Mouse (Mus musculus) common myeloid progenitor, adult 5-6 weeks (primary cell): ENCODE measurements around the gene Efhc1. TPM values are rescaled to one million over a fixed set of nuclear protein-coding genes. Genes with fewer than 3 reads are reported as not detected.
A peak's percentile ranks its signal among the peaks of the same experiment; 100 is the strongest.
"Not testable (repeated sequence)": the region's sequence is repeated elsewhere in the genome, so short reads cannot be mapped to it uniquely, and the experiment has no call there.

ENCODE experiments used
- ATAC-seq: replicated peaks from 2 replicates; pipeline ENCODE4 v1.8.0; 2016; ENCODE audit warnings: low read depth, mild to moderate bottlenecking, moderate TSS enrichment, inconsistent platforms; ENCODE audit not compliant: poor library complexity, severe bottlenecking
- total RNA-seq: library from RNA; stranded (forward); fragments of 200-1000, 187-1606 nt; gene quantifications from 2 replicates; pipeline ENCODE4 v1.2.3, GENCODE M21; 2017

Efhc1 gene
- total RNA-seq: 0.73 TPM in 1 of 2 replicates, not detected in the other

DNA sequence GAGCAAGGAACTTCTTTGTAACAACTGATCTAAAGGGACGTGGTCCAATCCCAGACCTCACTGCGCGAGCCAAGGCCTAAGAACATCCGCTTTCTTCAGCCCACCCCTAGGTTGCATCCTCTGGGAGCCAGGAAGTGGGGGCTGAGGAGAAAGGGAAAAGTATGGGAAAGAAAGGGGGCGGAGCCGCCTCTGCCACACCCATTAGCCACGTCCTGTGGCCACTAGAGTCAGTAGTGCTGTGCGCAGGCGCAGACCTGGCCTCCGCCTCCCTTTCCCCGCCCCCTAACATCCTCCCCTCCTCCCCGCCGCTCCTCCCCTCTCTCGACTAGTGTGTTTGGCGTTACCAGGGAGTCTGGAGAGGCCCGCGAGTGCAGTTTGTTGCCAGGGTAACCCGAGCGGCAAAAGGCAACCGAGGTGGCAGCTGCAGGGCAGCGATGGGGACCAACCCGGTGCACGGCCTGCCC is at the start of gene Efhc1:
TSS of gene Efhc1 (plus strand) at position 327 of the 464 bp plus-strand sequence.
- ATAC-seq: peak; percentile 96

GRCm38 (mm10) chr1:20905501-20906127 is 45.8 kb upstream of the Efhc1 start:
- ATAC-seq: no peak

- no peak for ATAC-seq
These were observed 45.3 kb upstream of the Efhc1 start for GRCm38 (mm10) chr1:20906128-20906515.

DNA sequence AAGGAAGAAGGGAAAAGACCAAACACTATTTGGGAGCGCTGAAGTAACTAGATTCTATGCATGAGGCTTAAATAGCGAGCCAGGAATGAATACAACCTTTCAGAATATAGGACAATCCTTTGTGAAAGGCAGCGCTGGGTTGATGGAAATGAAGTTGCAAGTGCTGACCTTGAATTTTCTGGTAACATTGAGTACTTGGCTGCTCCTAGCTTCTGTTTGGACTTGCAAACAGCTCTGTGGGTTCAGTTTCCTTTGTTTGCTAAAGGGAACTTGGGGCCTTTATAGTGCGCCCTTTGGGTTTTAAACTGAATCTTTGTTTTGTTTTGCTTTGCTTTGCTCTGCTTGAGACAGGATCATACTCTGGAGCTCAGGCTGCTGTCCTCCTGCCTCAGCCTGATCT is 42.9 kb upstream of the Efhc1 start:
- ATAC-seq: no peak

DNA sequence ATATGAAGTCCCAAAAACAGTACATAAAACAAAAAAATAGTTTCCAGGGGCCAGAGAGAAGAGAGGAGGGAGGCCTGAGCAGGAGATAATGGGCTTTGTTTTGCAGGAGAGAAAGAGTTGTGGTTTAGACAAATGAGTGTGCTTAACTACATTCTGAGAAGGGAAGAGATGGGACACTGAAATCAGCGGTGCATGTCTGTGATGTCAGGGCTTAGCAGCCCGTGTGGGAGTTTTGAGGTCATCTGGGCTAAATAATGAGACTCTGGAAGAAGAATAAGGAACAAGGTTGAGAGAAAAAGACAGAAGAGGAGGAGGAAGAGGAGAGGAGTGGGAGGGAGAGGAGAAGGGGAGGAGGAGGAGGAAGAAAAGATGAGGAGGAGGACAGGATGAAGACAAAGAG is 39.3 kb upstream of the Efhc1 start:
- peak; percentile 50 for ATAC-seq

DNA sequence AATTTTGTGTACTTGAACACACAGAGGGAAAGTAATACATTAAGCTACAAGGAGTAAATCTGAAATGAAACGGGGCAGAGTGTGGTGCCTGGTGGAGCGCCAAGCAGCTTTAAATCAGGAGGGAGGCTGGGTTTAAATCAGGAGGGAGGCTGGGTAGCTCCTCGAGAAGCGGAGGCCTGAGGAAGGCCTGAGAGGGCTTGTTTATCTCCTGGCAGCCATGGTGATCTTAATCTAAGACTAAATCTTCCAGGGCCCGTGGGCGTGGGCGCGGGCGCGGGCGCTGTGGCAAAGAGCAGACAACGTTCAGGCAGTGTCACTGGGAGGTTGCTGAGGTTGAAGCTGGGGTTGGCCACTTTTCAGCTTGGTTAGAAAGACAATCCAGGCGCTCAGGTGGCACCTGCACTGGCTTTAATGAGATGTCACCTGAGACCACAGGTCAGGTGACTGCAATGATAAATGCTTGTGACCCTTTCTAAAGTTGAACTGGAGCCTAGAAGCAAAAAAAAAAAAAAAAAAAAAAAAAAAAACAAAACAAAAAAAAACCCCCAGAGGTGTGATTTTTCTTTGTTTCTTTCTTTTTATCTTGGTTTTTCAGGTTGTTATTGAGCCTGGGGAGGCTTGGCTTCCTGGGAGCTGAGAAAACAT is 38.8 kb upstream of the Efhc1 start:
- ATAC-seq: peak; percentile 78

GRCm38 (mm10) chr1:20914769-20915168 is 36.7 kb upstream of the Efhc1 start:
- no peak for ATAC-seq

DNA sequence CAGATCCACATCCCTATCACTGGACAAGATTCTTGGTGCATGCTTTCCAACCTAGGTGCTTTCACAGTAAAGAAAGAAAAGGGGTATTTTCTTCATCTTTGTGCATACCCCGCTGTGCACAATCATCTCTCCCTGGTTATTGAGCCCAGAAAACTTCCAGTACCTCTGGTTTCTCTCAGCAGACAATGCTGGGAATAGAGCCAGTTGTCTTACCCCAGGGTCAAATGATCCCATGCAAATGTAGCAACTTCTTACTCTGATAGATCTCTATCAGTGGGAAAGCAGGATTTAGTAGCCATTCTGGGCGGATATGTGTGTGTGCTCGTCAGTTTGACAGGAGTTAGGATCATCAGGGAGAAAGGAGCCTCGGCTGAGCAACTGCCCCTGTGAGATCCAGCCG is 35.8 kb upstream of the Efhc1 start:
- ATAC-seq: no peak

- ATAC-seq: no peak
These were observed 33.9 kb upstream of the Efhc1 start for GRCm38 (mm10) chr1:20917496-20918050.

DNA sequence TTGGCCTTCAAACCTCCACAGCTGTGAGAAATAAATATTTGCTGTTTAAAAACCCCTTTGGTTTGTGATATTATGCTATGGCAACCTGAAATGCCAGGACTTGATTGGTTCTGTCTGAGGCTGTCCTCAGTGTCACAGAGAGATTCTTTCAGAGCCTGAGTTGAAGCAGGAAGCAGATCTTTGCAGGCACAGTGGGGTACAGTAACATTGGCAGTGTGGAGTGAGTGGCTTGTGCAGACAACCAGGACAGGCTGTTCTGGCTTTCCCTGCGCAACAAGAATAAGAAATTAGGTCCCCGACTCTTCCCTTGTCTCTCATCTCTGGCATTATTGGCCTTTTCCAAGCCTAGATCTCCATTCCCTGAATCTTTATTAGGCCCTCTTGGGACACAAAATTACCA is 31.7 kb upstream of the Efhc1 start:
- no peak for ATAC-seq

GRCm38 (mm10) chr1:20921081-20921528 is 30.3 kb upstream of the Efhc1 start:
- no peak for ATAC-seq

- ATAC-seq: peak; percentile 48; the same call in 1 of the 2 replicates
These were observed 28.6 kb upstream of the Efhc1 start for GRCm38 (mm10) chr1:20922612-20923399.

- ATAC-seq: not testable (repeated sequence)
These were observed 26.1 kb upstream of the Efhc1 start for GRCm38 (mm10) chr1:20925324-20925723.

- no peak; the same call in 1 of the 2 replicates for ATAC-seq
These were observed 25.5 kb upstream of the Efhc1 start for GRCm38 (mm10) chr1:20925926-20926325.

DNA sequence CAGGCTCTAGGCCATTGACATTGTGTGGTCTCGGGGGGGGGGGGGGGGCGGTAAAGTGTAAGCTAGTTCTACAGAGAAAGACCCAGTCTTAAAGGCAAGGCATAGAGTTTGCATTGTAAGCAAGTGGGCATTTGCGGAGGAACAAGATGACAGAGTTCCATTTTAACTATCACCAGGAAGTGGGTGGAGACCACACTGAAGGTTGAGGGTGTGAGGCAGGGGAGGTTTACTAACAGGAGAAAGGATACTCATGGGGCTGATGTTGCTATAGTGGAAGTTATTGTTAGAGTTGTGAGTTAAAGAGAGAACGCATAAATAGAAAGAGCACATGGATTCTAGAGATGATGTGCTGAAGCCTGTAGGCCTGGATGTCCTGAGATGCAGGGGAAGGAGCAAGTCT is 25.1 kb upstream of the Efhc1 start:
- ATAC-seq: peak; percentile 30; the same call in 1 of the 2 replicates

DNA sequence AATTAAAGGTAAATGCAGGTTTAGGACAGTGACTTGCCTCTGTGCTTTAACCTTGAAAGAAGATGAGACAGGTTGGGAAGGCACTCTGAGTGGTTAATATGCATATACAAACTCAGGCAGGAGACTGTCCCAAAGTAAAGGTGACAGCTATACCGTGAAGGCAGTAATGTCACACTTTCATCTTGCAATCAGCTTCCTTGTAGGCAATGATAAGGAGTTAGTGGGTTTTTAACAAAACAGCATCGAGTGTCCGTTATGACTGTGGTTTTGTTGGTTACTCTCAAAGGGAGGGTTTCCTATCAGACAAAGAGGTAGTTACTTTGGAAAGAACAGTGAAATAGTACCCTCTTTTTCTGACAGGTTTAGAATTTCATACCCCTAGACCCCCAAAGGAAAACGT is 22.9 kb upstream of the Efhc1 start:
- peak; percentile 65 for ATAC-seq

- peak; percentile 91 for ATAC-seq
These were observed 18.0 kb upstream of the Efhc1 start for GRCm38 (mm10) chr1:20933457-20933856.

DNA sequence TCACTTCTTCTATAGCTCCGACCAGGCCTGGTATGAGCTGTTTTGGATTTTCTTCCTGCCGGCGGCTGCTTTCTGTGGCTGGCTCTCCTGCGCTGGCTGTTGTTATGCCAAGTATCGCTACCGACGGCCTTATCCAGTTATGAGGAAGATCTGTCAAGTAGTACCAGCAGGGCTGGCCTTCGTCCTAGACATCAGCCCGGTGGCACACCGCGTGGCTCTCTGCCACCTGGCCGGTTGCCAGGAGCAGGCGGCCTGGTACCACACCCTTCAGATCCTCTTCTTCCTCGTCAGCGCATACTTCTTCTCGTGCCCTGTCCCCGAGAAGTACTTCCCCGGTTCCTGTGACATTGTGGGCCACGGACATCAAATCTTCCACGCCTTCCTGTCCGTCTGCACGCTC is 16.3 kb upstream of the Efhc1 start:
- peak; percentile 27; the same call in 1 of the 2 replicates for ATAC-seq

DNA sequence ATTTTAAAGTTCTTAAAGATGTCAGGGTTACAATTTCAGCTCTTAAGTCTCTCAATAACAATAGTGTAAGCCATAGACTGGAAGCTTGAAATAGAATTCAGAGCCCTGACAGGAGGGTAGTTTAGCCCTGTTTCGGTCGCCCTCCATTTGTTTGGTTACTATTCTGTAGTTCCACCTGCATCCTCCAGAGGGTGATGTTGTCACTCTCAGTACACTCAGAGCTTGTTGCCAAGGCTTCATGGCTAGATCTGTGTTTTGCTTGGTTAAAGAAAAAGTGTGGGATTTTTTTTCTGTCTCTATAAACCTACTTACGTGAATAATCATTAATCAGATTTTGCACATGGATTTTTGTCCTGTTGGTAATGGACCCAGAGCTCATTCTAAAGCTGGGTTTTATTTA is 12.4 kb upstream of the Efhc1 start:
- peak; percentile 85 for ATAC-seq

DNA sequence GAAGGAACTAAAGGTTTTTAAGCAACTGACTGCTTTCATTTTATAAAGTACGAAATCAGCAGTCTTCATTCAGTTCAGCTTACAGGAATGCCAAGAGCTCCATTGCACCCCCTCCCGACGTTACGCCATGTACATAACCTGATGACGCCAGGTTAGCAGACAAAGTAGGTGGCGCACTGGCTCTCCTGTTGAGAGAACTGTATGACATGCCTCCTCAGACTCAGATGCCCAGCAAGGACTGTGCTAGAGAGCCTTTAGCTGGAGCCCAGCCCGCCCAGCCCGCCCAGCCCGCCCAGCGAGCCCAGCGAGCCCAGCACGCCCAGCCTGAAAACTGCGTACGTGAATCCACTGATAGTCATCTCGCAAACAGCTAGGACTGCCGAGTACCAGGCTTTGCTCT is 11.3 kb upstream of the Efhc1 start:
- ATAC-seq: no peak

DNA sequence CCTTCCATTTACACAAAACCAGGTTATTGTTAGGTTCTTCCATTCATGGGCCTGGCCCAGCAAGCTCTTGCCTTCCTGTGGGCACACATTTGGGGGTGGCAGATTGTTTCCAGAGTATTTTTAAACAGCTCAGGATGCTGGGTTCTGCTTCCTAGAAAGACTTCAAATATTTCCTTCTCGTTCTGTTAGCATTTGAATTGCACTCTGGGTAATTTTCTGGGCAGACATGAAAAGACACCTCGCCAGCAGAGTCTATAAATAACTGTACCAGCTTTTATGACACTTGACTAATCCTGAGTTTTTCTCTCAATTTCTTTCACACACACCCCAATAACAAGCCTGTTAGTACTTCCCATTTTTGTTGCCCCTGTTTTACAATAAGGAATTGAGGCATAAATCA is 10.1 kb upstream of the Efhc1 start:
- no peak for ATAC-seq
